Comparison of ENCODE assay signal across 14 mouse cellular contexts in genomic region chr1:54755690-54756365, GRCm38 (mm10).
A peak's percentile ranks its signal among the peaks of the same experiment; 100 is the strongest.
DNase-seq lines count a peak whose midpoint lies in the region; ATAC-seq lines count a peak whose summit lies in the region.
"Had no signal": no experiment of that assay in that cellular context is flagged by ENCODE, and none has a peak within 500 bp of the region (broad histone marks: within the 10 kb centered on the region; RNA-seq: fewer than 3 reads in every experiment).

No protein-coding gene starts in this region.

- H3K36me3 ChIP-seq in hindbrain, embryonic 13.5 days = no peaks in the 10 kb centered on the region; the same call in 1 of the 2 replicates
- no peaks in the 10 kb centered on the region for H3K36me3 ChIP-seq in hindbrain, embryonic 12.5 days
- no peaks in the 10 kb centered on the region for H3K36me3 ChIP-seq in lung, embryonic 16.5 days (ENCODE audit: control insufficient read depth, insufficient read depth, low read length)
- H3K36me3 ChIP-seq: kidney, embryonic 15.5 days had no signal

- no peak overlapping the region for H3K4me3 ChIP-seq in hindbrain, embryonic 13.5 days
- H3K4me3 ChIP-seq in hindbrain, embryonic 12.5 days = no peak overlapping the region
- H3K4me3 ChIP-seq in lung, embryonic 16.5 days (ENCODE audit: low read length) = no peak overlapping the region
- H3K4me3 ChIP-seq: kidney, embryonic 15.5 days had no signal

- no peak for DNase-seq in lung, postnatal 36 days
- peak; percentile 30 for DNase-seq in NIH3T3 (ENCODE audit: low read depth)
- DNase-seq in frontal cortex, adult 2 months (ENCODE audit: extremely low spot score in 1 of 2, low spot score in 1 of 2) = no peak
- DNase-seq: cerebellum, postnatal 14 days; gastrocnemius, postnatal 10 days; lung, adult 18-20 months had no signal

- no peak overlapping the region for H3K4me2 ChIP-seq in hindbrain, embryonic 13.5 days
- no peak overlapping the region for H3K4me2 ChIP-seq in hindbrain, embryonic 12.5 days (replicated peaks)
- H3K4me2 ChIP-seq in lung, embryonic 16.5 days (ENCODE audit: low read depth, low read length) = no peak overlapping the region
- H3K4me2 ChIP-seq: heart, embryonic 11.5 days; kidney, embryonic 15.5 days had no signal

- 86% methylated on average over 8 of the region's 8 CpGs for WGBS in hindbrain, embryonic 13.5 days
- 84% methylated on average over 8 of the region's 8 CpGs for WGBS in hindbrain, embryonic 12.5 days
- WGBS in lung, embryonic 16.5 days = 75% methylated on average over 8 of the region's 8 CpGs

- no peaks in the 10 kb centered on the region for H3K9me3 ChIP-seq in hindbrain, embryonic 13.5 days
- H3K9me3 ChIP-seq in hindbrain, embryonic 12.5 days (replicated peaks) = no peaks in the 10 kb centered on the region
- H3K9me3 ChIP-seq in lung, embryonic 16.5 days (ENCODE audit: control insufficient read depth, low read length) = no peaks in the 10 kb centered on the region
- H3K9me3 ChIP-seq: kidney, embryonic 15.5 days had no signal

- H3K4me1 ChIP-seq in hindbrain, embryonic 13.5 days (replicated peaks) = peaks cover 4% of the 10 kb centered on the region; the same call in 1 of the 2 replicates
- H3K4me1 ChIP-seq in hindbrain, embryonic 12.5 days = no peaks in the 10 kb centered on the region
- no peaks in the 10 kb centered on the region; the same call in 1 of the 2 replicates for H3K4me1 ChIP-seq in lung, embryonic 16.5 days (replicated peaks; ENCODE audit: control insufficient read depth, insufficient read depth, low read length)
- H3K4me1 ChIP-seq: kidney, embryonic 15.5 days had no signal

- H3K9ac ChIP-seq in hindbrain, embryonic 13.5 days = no peak overlapping the region
- no peak overlapping the region for H3K9ac ChIP-seq in hindbrain, embryonic 12.5 days
- H3K9ac ChIP-seq in lung, embryonic 16.5 days (ENCODE audit: low read length) = no peak overlapping the region
- H3K9ac ChIP-seq: kidney, embryonic 15.5 days had no signal

- no peak overlapping the region for H3K27ac ChIP-seq in hindbrain, embryonic 13.5 days
- no peak overlapping the region for H3K27ac ChIP-seq in hindbrain, embryonic 12.5 days
- no peak overlapping the region for H3K27ac ChIP-seq in lung, embryonic 16.5 days (ENCODE audit: low read length)
- H3K27ac ChIP-seq: kidney, embryonic 15.5 days had no signal

- peak; percentile 36; the same call in 1 of the 2 replicates for ATAC-seq in hindbrain, embryonic 13.5 days (ENCODE audit: low FRiP score)
- no peak for ATAC-seq in hindbrain, embryonic 12.5 days (ENCODE audit: low FRiP score)
- 0 out of 2 replicates have a peak, but pooled peaks have one; percentile 57 for ATAC-seq in lung, embryonic 16.5 days (ENCODE audit: low read depth)
- peak; percentile 42; the same call in 1 of the 2 replicates for ATAC-seq in megakaryocyte progenitor cell, adult 5-6 weeks (replicated peaks; ENCODE audit: poor library complexity)
- ATAC-seq in megakaryocyte, adult 5-6 weeks (ENCODE audit: poor library complexity, severe bottlenecking) = no peak
- ATAC-seq: forebrain, embryonic 16.5 days had no signal

- H3K27me3 ChIP-seq in hindbrain, embryonic 13.5 days = no peaks in the 10 kb centered on the region
- H3K27me3 ChIP-seq in hindbrain, embryonic 12.5 days = no peaks in the 10 kb centered on the region
- H3K27me3 ChIP-seq in lung, embryonic 16.5 days (ENCODE audit: control insufficient read depth, insufficient read depth, low read depth, low read length) = no peaks in the 10 kb centered on the region
- H3K27me3 ChIP-seq: kidney, embryonic 15.5 days had no signal

Comparison
In these comparisons a context has a peak if more than half of its experiments do, and no peak if none do; other contexts are left out.
1. ATAC-seq: peak in hindbrain, embryonic 13.5 days (single experiment), lung, embryonic 16.5 days (single experiment) and megakaryocyte progenitor cell, adult 5-6 weeks (single experiment); none in hindbrain, embryonic 12.5 days (single experiment) and megakaryocyte, adult 5-6 weeks (single experiment).